Mouse (Mus musculus) olfactory bulb, adult 2 months (tissue): ENCODE measurements around the gene Iqgap2.

Experiments used
- CTCF ChIP-seq: fragments of 200-500 bp; IDR thresholded peaks from 2 replicates; pipeline ENCODE4 v1.5.1; 2012; ENCODE audit warnings: low read depth, mild to moderate bottlenecking, low read length, moderate library complexity; ENCODE audit not compliant: insufficient read depth
- POLR2A ChIP-seq: fragments of 200-500 bp; IDR thresholded peaks from 2 replicates; pipeline ENCODE4 v1.6.1; 2012; ENCODE audit warnings: mild to moderate bottlenecking, low read depth, low read length, moderate library complexity; ENCODE audit not compliant: insufficient read depth

GRCm38 (mm10) chr13:95679491-95679941, 212.2 kb downstream of the Iqgap2 start:
- TF ChIP-seq CTCF (no peak), POLR2A (no peak)
